Comparison of ENCODE assay signal across 8 mouse cellular contexts in genomic region chr2:24047551-24048479, GRCm38 (mm10). TPM values are rescaled to one million over a fixed set of nuclear protein-coding genes. Genes with fewer than 3 reads are reported as not detected.
DNase-seq lines count a peak whose midpoint lies in the region; ATAC-seq lines count a peak whose summit lies in the region.

No protein-coding gene starts in this region.

- no peaks in the 10 kb centered on the region for H3K36me3 ChIP-seq in megakaryocyte, embryonic 14.5 days (replicated peaks; ENCODE audit: low read length)
- H3K36me3 ChIP-seq in liver, embryonic 13.5 days = no peaks in the 10 kb centered on the region
- no peaks in the 10 kb centered on the region for H3K36me3 ChIP-seq in stomach, embryonic 16.5 days (ENCODE audit: control insufficient read depth, insufficient read depth, low read length)

- peak overlapping the region; percentile 89 for H3K4me3 ChIP-seq in megakaryocyte, embryonic 14.5 days (replicated peaks)
- peak overlapping the region; percentile 29; the same call in 1 of the 2 replicates for H3K4me3 ChIP-seq in liver, embryonic 13.5 days (replicated peaks)
- peak overlapping the region; percentile 46 for H3K4me3 ChIP-seq in stomach, embryonic 16.5 days (replicated peaks; ENCODE audit: low read length)

- no peak overlapping the region for H3K27ac ChIP-seq in liver, embryonic 13.5 days
- no peak overlapping the region for H3K27ac ChIP-seq in stomach, embryonic 16.5 days (ENCODE audit: low read length)

- peak overlapping the region; percentile 56 for H3K4me2 ChIP-seq in liver, embryonic 13.5 days
- peak overlapping the region; percentile 58 for H3K4me2 ChIP-seq in stomach, embryonic 16.5 days (ENCODE audit: low read depth, low read length)

- H3K4me1 ChIP-seq in megakaryocyte, embryonic 14.5 days = peaks cover 3% of the 10 kb centered on the region; the same call in 1 of the 2 replicates
- H3K4me1 ChIP-seq in liver, embryonic 13.5 days (replicated peaks) = 0 out of 2 replicates have a peak, but pooled peaks cover 7% of the 10 kb centered on the region
- H3K4me1 ChIP-seq in stomach, embryonic 16.5 days (ENCODE audit: control insufficient read depth, insufficient read depth, low read length) = 0 out of 2 replicates have a peak, but pooled peaks cover 2% of the 10 kb centered on the region

- no peak overlapping the region for H3K9ac ChIP-seq in liver, embryonic 13.5 days
- peak overlapping the region; percentile 45 for H3K9ac ChIP-seq in stomach, embryonic 16.5 days (ENCODE audit: low read length)

- no peak for ATAC-seq in megakaryocyte, adult 5-6 weeks (ENCODE audit: poor library complexity, severe bottlenecking)
- ATAC-seq in liver, embryonic 13.5 days (ENCODE audit: low read depth) = no peak
- ATAC-seq in stomach, embryonic 16.5 days (ENCODE audit: insufficient read depth, low FRiP score) = no peak

- no peaks in the 10 kb centered on the region for H3K27me3 ChIP-seq in megakaryocyte, embryonic 14.5 days (replicated peaks)
- H3K27me3 ChIP-seq in liver, embryonic 13.5 days = no peaks in the 10 kb centered on the region
- H3K27me3 ChIP-seq in stomach, embryonic 16.5 days (ENCODE audit: control insufficient read depth, insufficient read depth, low read length) = no peaks in the 10 kb centered on the region

- peak; percentile 39 for DNase-seq in embryo, embryonic 10.5 days (ENCODE audit: low spot score)
- no peak for DNase-seq in embryo, embryonic 10 days (ENCODE audit: low spot score)
- no peak for DNase-seq in liver, embryonic 13.5 days
- no peak for DNase-seq in thymus, postnatal 25 days
- no peak for DNase-seq in frontal cortex, adult 2 months (ENCODE audit: extremely low spot score in 1 of 2, low spot score in 1 of 2)

- 47% methylated on average over 6 of the region's 6 CpGs for WGBS in liver, embryonic 13.5 days (ENCODE audit: insufficient replicate concordance)
- 53% methylated on average over 6 of the region's 6 CpGs for WGBS in stomach, embryonic 16.5 days

- no peaks in the 10 kb centered on the region for H3K9me3 ChIP-seq in megakaryocyte, embryonic 14.5 days
- H3K9me3 ChIP-seq in liver, embryonic 13.5 days (replicated peaks) = no peaks in the 10 kb centered on the region
- no peaks in the 10 kb centered on the region for H3K9me3 ChIP-seq in stomach, embryonic 16.5 days (replicated peaks; ENCODE audit: control insufficient read depth, low read length)

RNA-seq across cellular contexts. Expression of gene Hnmt, which starts 1.4 kb away (rescaled TPM):
- 0.19 TPM in 1 of 2 replicates, not detected in the other for polyA plus RNA-seq in megakaryocyte, embryonic 14.5 days (2012; ENCODE audit: insufficient read depth, low replicate concordance)
- total RNA-seq in megakaryocyte, adult 5-6 weeks (2015) = 15.1 and 16.1 TPM in 2 replicates
- 27.2 and 41.2 TPM in 2 replicates for total RNA-seq in megakaryocyte, adult 5-6 weeks (2017)
- 0.41 and 0.43 TPM in 2 replicates for polyA plus RNA-seq in liver, embryonic 13.5 days (2015; fragmentation: Nextera tagmentation; extraction: Ambion mirVana)
- polyA plus RNA-seq in stomach, embryonic 16.5 days (2015; fragmentation: Nextera tagmentation; extraction: Ambion mirVana) = 1.9 and 2.8 TPM in 2 replicates
- 22.9 and 23.6 TPM in 2 replicates for polyA plus RNA-seq in frontal cortex, adult 2 months (2012; rRNA removed)

RNA-seq across cellular contexts. Expression of gene Tbpl2, which starts 48.6 kb away (rescaled TPM):
- polyA plus RNA-seq in megakaryocyte, embryonic 14.5 days (2012; ENCODE audit: insufficient read depth, low replicate concordance) = not detected in 2 replicates
- not detected in 2 replicates for total RNA-seq in megakaryocyte, adult 5-6 weeks (2015)
- not detected in 2 replicates for total RNA-seq in megakaryocyte, adult 5-6 weeks (2017)
- not detected in 2 replicates for polyA plus RNA-seq in liver, embryonic 13.5 days (2015; fragmentation: Nextera tagmentation; extraction: Ambion mirVana)
- polyA plus RNA-seq in stomach, embryonic 16.5 days (2015; fragmentation: Nextera tagmentation; extraction: Ambion mirVana) = not detected in 2 replicates
- not detected in 2 replicates for polyA plus RNA-seq in frontal cortex, adult 2 months (2012; rRNA removed)

Comparison
In these comparisons a context has a peak if more than half of its experiments do, and no peak if none do; other contexts are left out.
1. H3K4me3 ChIP-seq: peak in every context shown above with its lines; median percentile 89 in megakaryocyte, embryonic 14.5 days; 46 in stomach, embryonic 16.5 days; 29 in liver, embryonic 13.5 days.